Comparison of ENCODE assay signal across 11 mouse cellular contexts in genomic region chr1:91080423-91080749, GRCm38 (mm10).
DNase-seq lines count a peak whose midpoint lies in the region; ATAC-seq lines count a peak whose summit lies in the region.
"Had no signal": no experiment of that assay in that cellular context is flagged by ENCODE, and none has a peak within 500 bp of the region (broad histone marks: within the 10 kb centered on the region; RNA-seq: fewer than 3 reads in every experiment).

No protein-coding gene starts in this region.

- H3K4me3 ChIP-seq in kidney, embryonic 15.5 days (replicated peaks), result no peak overlapping the region
- H3K4me3 ChIP-seq in embryonic facial prominence, embryonic 10.5 days, result no peak overlapping the region
- no peak overlapping the region for H3K4me3 ChIP-seq in liver, embryonic 15.5 days (replicated peaks)
- H3K4me3 ChIP-seq in midbrain, embryonic 13.5 days (replicated peaks), result no peak overlapping the region
- H3K4me3 ChIP-seq: limb, embryonic 15.5 days had no signal

- no peaks in the 10 kb centered on the region for H3K36me3 ChIP-seq in kidney, embryonic 15.5 days
- H3K36me3 ChIP-seq in embryonic facial prominence, embryonic 10.5 days (replicated peaks), result no peaks in the 10 kb centered on the region
- no peaks in the 10 kb centered on the region for H3K36me3 ChIP-seq in liver, embryonic 15.5 days (replicated peaks)
- H3K36me3 ChIP-seq in midbrain, embryonic 13.5 days, result no peaks in the 10 kb centered on the region
- H3K36me3 ChIP-seq: limb, embryonic 15.5 days had no signal

- no peak for DNase-seq in kidney, adult 8-10 months
- no peak for DNase-seq in embryonic facial prominence, embryonic 10.5 days (ENCODE audit: low spot score)
- no peak for DNase-seq in embryo, embryonic 10 days (ENCODE audit: low spot score)
- DNase-seq in cerebellum, adult 18-20 months, result no peak
- DNase-seq: cerebellum, adult 8-10 months; gastrocnemius, postnatal 10 days had no signal

- WGBS in kidney, embryonic 15.5 days, result 57% methylated on average over 7 of the region's 7 CpGs
- WGBS in embryonic facial prominence, embryonic 10.5 days, result 84% methylated on average over 7 of the region's 7 CpGs
- 37% methylated on average over 7 of the region's 7 CpGs for WGBS in liver, embryonic 15.5 days (ENCODE audit: insufficient replicate concordance)
- WGBS in midbrain, embryonic 13.5 days, result 90% methylated on average over 7 of the region's 7 CpGs

- H3K9ac ChIP-seq in kidney, embryonic 15.5 days, result no peak overlapping the region
- H3K9ac ChIP-seq in liver, embryonic 15.5 days, result no peak overlapping the region
- no peak overlapping the region for H3K9ac ChIP-seq in midbrain, embryonic 13.5 days (replicated peaks)
- H3K9ac ChIP-seq: limb, embryonic 15.5 days had no signal

- no peak overlapping the region for H3K4me2 ChIP-seq in kidney, embryonic 15.5 days
- no peak overlapping the region for H3K4me2 ChIP-seq in liver, embryonic 15.5 days
- H3K4me2 ChIP-seq in midbrain, embryonic 13.5 days (replicated peaks), result no peak overlapping the region
- H3K4me2 ChIP-seq: limb, embryonic 15.5 days had no signal

- no peaks in the 10 kb centered on the region for H3K27me3 ChIP-seq in kidney, embryonic 15.5 days
- no peaks in the 10 kb centered on the region for H3K27me3 ChIP-seq in embryonic facial prominence, embryonic 10.5 days (replicated peaks; ENCODE audit: low read depth, poor library complexity, severe bottlenecking)
- H3K27me3 ChIP-seq in liver, embryonic 15.5 days, result no peaks in the 10 kb centered on the region
- no peaks in the 10 kb centered on the region for H3K27me3 ChIP-seq in midbrain, embryonic 13.5 days
- H3K27me3 ChIP-seq: limb, embryonic 15.5 days had no signal

- ATAC-seq in kidney, embryonic 15.5 days (replicated peaks; ENCODE audit: low FRiP score), result no peak
- ATAC-seq in liver, embryonic 15.5 days (ENCODE audit: insufficient read depth), result peak; percentile 57
- ATAC-seq in neutrophil, adult 5-6 weeks (ENCODE audit: extremely low read depth, insufficient number of reproducible peaks, low FRiP score, poor library complexity, severe bottlenecking), result peak; percentile 97
- ATAC-seq in midbrain, embryonic 13.5 days, result no peak

- H3K27ac ChIP-seq in kidney, embryonic 15.5 days, result 0 out of 2 replicates have a peak overlapping the region, but pooled peaks have one; percentile 41
- H3K27ac ChIP-seq in embryonic facial prominence, embryonic 10.5 days (replicated peaks), result peak overlapping the region; percentile 19; the same call in 1 of the 2 replicates
- H3K27ac ChIP-seq in liver, embryonic 15.5 days (replicated peaks), result no peak overlapping the region
- H3K27ac ChIP-seq in midbrain, embryonic 13.5 days, result no peak overlapping the region
- H3K27ac ChIP-seq: limb, embryonic 15.5 days had no signal

- peaks cover 48% of the 10 kb centered on the region for H3K4me1 ChIP-seq in kidney, embryonic 15.5 days
- peaks cover 32% of the 10 kb centered on the region for H3K4me1 ChIP-seq in embryonic facial prominence, embryonic 10.5 days
- H3K4me1 ChIP-seq in liver, embryonic 15.5 days (replicated peaks), result peaks cover 22% of the 10 kb centered on the region
- H3K4me1 ChIP-seq in midbrain, embryonic 13.5 days (replicated peaks), result no peaks in the 10 kb centered on the region

- H3K9me3 ChIP-seq in kidney, embryonic 15.5 days (replicated peaks), result no peaks in the 10 kb centered on the region
- no peaks in the 10 kb centered on the region for H3K9me3 ChIP-seq in embryonic facial prominence, embryonic 10.5 days
- no peaks in the 10 kb centered on the region for H3K9me3 ChIP-seq in liver, embryonic 15.5 days (replicated peaks)
- no peaks in the 10 kb centered on the region for H3K9me3 ChIP-seq in midbrain, embryonic 13.5 days
- H3K9me3 ChIP-seq: limb, embryonic 15.5 days had no signal

Comparison
In these comparisons a context has a peak if more than half of its experiments do, and no peak if none do; other contexts are left out.
1. ATAC-seq: peak in liver, embryonic 15.5 days (single experiment) and neutrophil, adult 5-6 weeks (single experiment); none in kidney, embryonic 15.5 days (single experiment) and midbrain, embryonic 13.5 days (single experiment).
2. H3K27ac ChIP-seq: peak in kidney, embryonic 15.5 days (single experiment) and embryonic facial prominence, embryonic 10.5 days (single experiment); none in liver, embryonic 15.5 days (single experiment) and midbrain, embryonic 13.5 days (single experiment).